Mouse (Mus musculus) kidney, adult 2 months (tissue): ENCODE results near the gene Csnk1g1. TPM values are rescaled to one million over a fixed set of nuclear protein-coding genes. Genes with fewer than 3 reads are reported as not detected.

ENCODE experiments used
- DNase-seq: peaks from one replicate; pipeline ENCODE4 v3.0.0; 2021
- H3K27ac ChIP-seq: fragments of 200-500 bp; 2 replicates; pipeline ENCODE4 v1.5.1; 2012; ENCODE audit warnings: low read depth, low read length, control low read depth, inconsistent platforms; ENCODE audit not compliant: insufficient read depth
- H3K27me3 ChIP-seq: fragments of 200-500 bp; replicated peaks from 2 replicates; pipeline ENCODE4 v1.6.1; 2012; ENCODE audit warnings: mild to moderate bottlenecking, moderate library complexity, low read length, inconsistent platforms; ENCODE audit not compliant: control insufficient read depth, insufficient read depth
- H3K36me3 ChIP-seq: fragments of 200-500 bp; 2 replicates; pipeline ENCODE4 v1.6.1; 2012; ENCODE audit warnings: mild to moderate bottlenecking, moderate library complexity, low read length, inconsistent platforms; ENCODE audit not compliant: control insufficient read depth, insufficient read depth
- H3K4me1 ChIP-seq: fragments of 200-500 bp; 2 replicates; pipeline ENCODE4 v1.6.1; 2011; ENCODE audit warnings: low read length; ENCODE audit not compliant: control insufficient read depth, insufficient read depth
- H3K4me3 ChIP-seq: fragments of 200-500 bp; 2 replicates; pipeline ENCODE4 v1.5.1; 2011; ENCODE audit warnings: mild to moderate bottlenecking, low read depth, low read length, control low read depth; ENCODE audit not compliant: insufficient read depth
- CTCF ChIP-seq: fragments of 200-500 bp; conservative IDR thresholded peaks from 2 replicates; pipeline ENCODE4 v1.5.1; 2011; ENCODE audit warnings: low read depth, mild to moderate bottlenecking, control low read depth, low read length, moderate library complexity, mixed read lengths; ENCODE audit not compliant: insufficient read depth, insufficient read length
- POLR2A ChIP-seq: fragments of 200-500 bp; IDR thresholded peaks from one replicate; pipeline ENCODE4 v1.6.1; 2011; ENCODE audit warnings: low read depth, low read length, control low read depth
- WGBS: fragments of 180-500 bp; shearing (Covaris S2); methylation state at CpG from one replicate; pipeline ENCODE4 v1.1.7; 2018; 5-methylcytosine and 5-hydroxymethylcytosine counted together
- polyA plus RNA-seq: library from polyadenylated mRNA; depleted of rRNA; stranded (reverse); fragments of >200 nt; gene quantifications from 2 replicates; pipeline ENCODE4 v1.2.3, GENCODE M21; 2012; rRNA removed

Gene Csnk1g1
- 4.0 and 4.3 TPM in 2 replicates for polyA plus RNA-seq

DNA sequence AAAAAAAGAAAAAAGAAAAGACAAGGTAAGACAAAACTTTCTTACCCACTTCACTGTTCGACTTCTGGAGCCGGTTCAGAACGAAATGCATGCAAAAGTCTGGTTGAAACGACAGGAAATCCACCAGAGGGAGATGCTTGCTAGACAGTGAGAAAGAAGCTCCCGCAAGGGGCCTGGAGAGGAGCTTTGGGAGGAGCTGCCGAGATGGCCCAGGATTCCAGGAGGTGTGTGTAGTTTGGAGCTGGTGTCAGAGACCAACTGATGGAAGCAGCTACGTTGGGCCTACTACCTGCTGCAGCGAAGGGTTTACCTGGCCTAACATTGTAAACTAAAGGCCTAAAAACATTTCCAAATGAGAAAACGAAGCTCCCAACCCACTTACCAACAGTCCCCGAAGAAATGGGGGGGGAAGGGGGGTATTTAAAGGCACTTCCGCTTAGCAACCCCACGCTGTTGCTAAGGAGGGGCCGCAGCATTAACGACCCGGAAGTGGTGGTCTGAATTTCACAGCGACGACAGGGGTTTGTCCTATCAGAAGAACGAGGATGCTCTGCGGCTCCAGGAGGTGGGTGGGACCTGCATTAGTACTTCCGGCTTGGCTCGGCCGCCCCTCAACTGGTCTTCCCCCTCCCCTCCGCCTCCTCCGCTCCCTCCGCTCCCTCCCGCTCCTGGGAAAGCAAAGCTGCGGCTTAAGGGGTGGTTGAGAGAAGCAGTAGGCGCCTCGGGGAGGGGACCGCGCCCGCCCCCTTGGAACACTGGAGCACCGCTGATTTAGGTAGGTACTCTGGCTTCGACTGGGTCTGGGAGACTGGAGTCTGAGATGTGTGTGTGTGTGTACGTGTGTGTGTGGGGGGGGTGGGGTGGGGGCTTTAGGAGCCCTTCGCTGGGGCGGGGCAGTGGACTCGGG is at the start of gene Csnk1g1, which contains the start of gene Trip4:
TSS of gene Csnk1g1 (plus strand) at position 531 of the 907 bp plus-strand sequence.
TSS of gene Trip4 (minus strand) at position 401 of the 907 bp plus-strand sequence.
- under 1% methylated on average over 38 of the region's 38 CpGs for WGBS
- peak within 1 kb of the TSS; percentile 83 for H3K4me3 ChIP-seq
- TF ChIP-seq POLR2A (no peak), CTCF (peak; percentile 40)

GRCm38 (mm10) chr9:65859656-65860055 is 49.1 kb upstream of the Csnk1g1 start:
- Histone ChIP-seq H3K36me3 (peaks cover 10% of the 10 kb centered on the region), H3K27ac (no peak overlapping the region), H3K4me1 (no peaks in the 10 kb centered on the region), H3K4me3 (no peak overlapping the region), H3K27me3 (no peaks in the 10 kb centered on the region)
- TF ChIP-seq CTCF (no peak), POLR2A (no peak)
- WGBS = 36% methylated on average over 1 of the region's 1 CpGs
- DNase-seq = no peak

More for the DNA sequence above, at the start of gene Csnk1g1, which contains the start of gene Trip4:
- no peaks in the 10 kb centered on the region for H3K36me3 ChIP-seq
- peak within 1 kb of the TSS; percentile 44 for H3K27ac ChIP-seq
- no peaks in the 10 kb centered on the region for H3K27me3 ChIP-seq
- peaks cover 4% of the 10 kb centered on the region; the same call in 1 of the 2 replicates for H3K4me1 ChIP-seq
- peak; percentile 99 for DNase-seq

GRCm38 (mm10) chr9:65884564-65885315 is 24.0 kb upstream of the Csnk1g1 start:
- Histone ChIP-seq H3K27me3 (no peaks in the 10 kb centered on the region), H3K27ac (peak overlapping the region; percentile 77), H3K4me1 (no peaks in the 10 kb centered on the region; the same call in 1 of the 2 replicates), H3K4me3 (peak overlapping the region; percentile 98), H3K36me3 (no peaks in the 10 kb centered on the region)
- under 1% methylated on average over 37 of the region's 37 CpGs for whole genome bisulfite sequencing
- peak; percentile 94 for DNase-seq
- TF ChIP-seq CTCF (no peak), POLR2A (peak; percentile 91)

GRCm38 (mm10) chr9:65890143-65890628 is 18.5 kb upstream of the Csnk1g1 start, which contains the start of gene Pclaf:
Gene Pclaf (plus strand): TSS chr9:65890237.
- Histone ChIP-seq H3K4me3 (peak within 1 kb of the TSS; percentile 13; the same call in 1 of the 2 replicates), H3K4me1 (no peaks in the 10 kb centered on the region), H3K36me3 (no peaks in the 10 kb centered on the region), H3K27ac (no peak within 1 kb of the TSS), H3K27me3 (no peaks in the 10 kb centered on the region)
- DNase-seq = peak; percentile 88
- WGBS = under 1% methylated on average over 21 of the region's 21 CpGs
- no peak for TF ChIP-seq CTCF
- no peak for TF ChIP-seq POLR2A

GRCm38 (mm10) chr9:65891126-65891525 is 17.6 kb upstream of the Csnk1g1 start:
- 8% methylated on average over 5 of the region's 5 CpGs for WGBS
- TF ChIP-seq CTCF (no peak), POLR2A (no peak)
- Histone ChIP-seq H3K27ac (no peak overlapping the region), H3K4me3 (no peak overlapping the region), H3K27me3 (no peaks in the 10 kb centered on the region), H3K4me1 (no peaks in the 10 kb centered on the region), H3K36me3 (no peaks in the 10 kb centered on the region)
- DNase-seq = no peak

DNA sequence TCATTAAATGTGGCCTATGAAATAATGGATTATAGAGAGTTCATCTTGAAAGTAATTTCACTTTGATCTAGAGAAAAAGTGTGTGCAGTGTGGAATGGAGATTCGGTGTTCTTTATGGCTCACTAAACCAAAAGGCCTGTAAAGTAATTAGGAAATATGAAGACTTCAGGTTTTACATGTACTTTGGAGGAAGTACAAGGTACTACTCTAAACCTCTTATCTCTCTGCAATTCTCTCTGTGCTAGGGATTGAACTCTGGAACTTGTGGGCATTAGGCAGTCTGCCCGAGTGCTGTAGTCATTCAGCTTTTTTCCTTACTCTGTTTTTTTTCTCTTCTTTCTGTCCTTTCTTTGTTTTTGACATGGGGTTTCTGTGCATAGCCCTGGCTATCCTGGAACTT is 11.7 kb upstream of the Csnk1g1 start:
- TF ChIP-seq POLR2A (no peak), CTCF (no peak)
- H3K4me3 ChIP-seq = no peak overlapping the region
- 57% methylated on average over 2 of the region's 2 CpGs for WGBS
- H3K4me1 ChIP-seq = no peaks in the 10 kb centered on the region; the same call in 1 of the 2 replicates
- peak overlapping the region; percentile 50; the same call in 1 of the 2 replicates for H3K27ac ChIP-seq
- H3K36me3 ChIP-seq = no peaks in the 10 kb centered on the region
- H3K27me3 ChIP-seq = no peaks in the 10 kb centered on the region
- peak; percentile 39 for DNase-seq

GRCm38 (mm10) chr9:65902879-65903278 is 5.8 kb upstream of the Csnk1g1 start:
- Histone ChIP-seq H3K27ac (no peak overlapping the region), H3K27me3 (no peaks in the 10 kb centered on the region), H3K4me3 (no peak overlapping the region), H3K36me3 (no peaks in the 10 kb centered on the region), H3K4me1 (peaks cover 2% of the 10 kb centered on the region; the same call in 1 of the 2 replicates)
- TF ChIP-seq POLR2A (no peak), CTCF (no peak)
- DNase-seq = no peak
- WGBS = 88% methylated on average over 3 of the region's 3 CpGs
